In genomic region chr11:76497769-76498152, GRCm38 (mm10) we compare ENCODE assay signal across 13 mouse cellular contexts.
DNase-seq lines count a peak whose midpoint lies in the region; ATAC-seq and TF ChIP-seq lines count a peak whose summit lies in the region.
"Had no signal": no experiment of that assay in that cellular context is flagged by ENCODE, and none has a peak within 500 bp of the region (broad histone marks: within the 10 kb centered on the region; RNA-seq: fewer than 3 reads in every experiment).

No protein-coding gene starts in this region.

- no peak for TF ChIP-seq POLR2A in thymus, adult 2 months (IDR thresholded peaks at IDR 0.05; ENCODE audit: control insufficient read depth, extremely low read depth, insufficient read depth, low read length, poor library complexity)

- H3K27me3 ChIP-seq in embryonic facial prominence, embryonic 13.5 days: no peaks in the 10 kb centered on the region
- no peaks in the 10 kb centered on the region for H3K27me3 ChIP-seq in embryonic facial prominence, embryonic 10.5 days (replicated peaks; ENCODE audit: low read depth, poor library complexity, severe bottlenecking)
- no peaks in the 10 kb centered on the region for H3K27me3 ChIP-seq in thymus, adult 2 months (ENCODE audit: control insufficient read depth, insufficient read depth, low read length)
- no peaks in the 10 kb centered on the region for H3K27me3 ChIP-seq in heart, embryonic 14.5 days (ENCODE audit: control insufficient read depth, insufficient read depth, low read length)
- H3K27me3 ChIP-seq in stomach, postnatal 0 days (ENCODE audit: control insufficient read depth, insufficient read depth, low read length): no peaks in the 10 kb centered on the region

- no peak for DNase-seq in embryonic facial prominence, embryonic 10.5 days (ENCODE audit: low spot score)
- DNase-seq in thymus, adult 2 months: no peak
- no peak for DNase-seq in thymus, adult 18-20 months
- DNase-seq in stomach, postnatal 0 days (ENCODE audit: low spot score): no peak
- DNase-seq in adrenal gland, adult 18-20 months (ENCODE audit: low spot score in 2 of 2): no peak
- no peak for DNase-seq in urinary bladder, postnatal 4 days (ENCODE audit: low spot score in 2 of 2)
- DNase-seq: cerebellum, postnatal 10 days; kidney, adult 18-20 months; layer of hippocampus, postnatal 36 days had no signal

- TF ChIP-seq CTCF in thymus, adult 2 months (IDR thresholded peaks at IDR 0.05; ENCODE audit: borderline replicate concordance, control insufficient read depth, extremely low read depth, insufficient read depth, low read length, poor library complexity): no peak
- TF ChIP-seq CTCF in stomach, postnatal 0 days (IDR thresholded peaks at IDR 0.05; ENCODE audit: low read depth): no peak

- no peak overlapping the region for H3K4me3 ChIP-seq in embryonic facial prominence, embryonic 13.5 days
- H3K4me3 ChIP-seq in embryonic facial prominence, embryonic 10.5 days: no peak overlapping the region
- H3K4me3 ChIP-seq in thymus, adult 2 months (ENCODE audit: control insufficient read depth, insufficient read depth, low read length): no peak overlapping the region
- no peak overlapping the region for H3K4me3 ChIP-seq in heart, embryonic 14.5 days (ENCODE audit: control insufficient read depth in 1 of 2, insufficient read depth in 1 of 2, low read depth in 1 of 2, low read length in 2 of 2)
- no peak overlapping the region for H3K4me3 ChIP-seq in stomach, postnatal 0 days (ENCODE audit: low read depth, low read length)
- H3K4me3 ChIP-seq: liver, embryonic 15.5 days had no signal

- H3K4me1 ChIP-seq in embryonic facial prominence, embryonic 13.5 days: peaks cover 66% of the 10 kb centered on the region
- peaks cover 62% of the 10 kb centered on the region for H3K4me1 ChIP-seq in embryonic facial prominence, embryonic 10.5 days
- H3K4me1 ChIP-seq in thymus, adult 2 months (replicated peaks; ENCODE audit: control insufficient read depth, insufficient read depth, low read length): peaks cover 43% of the 10 kb centered on the region
- peaks cover 39 to 54% of the 10 kb centered on the region in 2 experiments for H3K4me1 ChIP-seq in heart, embryonic 14.5 days (ENCODE audit: control insufficient read depth in 2 of 2, insufficient read depth in 2 of 2, low read length in 2 of 2)
- H3K4me1 ChIP-seq in stomach, postnatal 0 days (replicated peaks; ENCODE audit: control insufficient read depth, insufficient read depth): peaks cover 8% of the 10 kb centered on the region

- H3K36me3 ChIP-seq in embryonic facial prominence, embryonic 13.5 days: no peaks in the 10 kb centered on the region
- H3K36me3 ChIP-seq in embryonic facial prominence, embryonic 10.5 days (replicated peaks): 0 out of 2 replicates have a peak, but pooled peaks cover 4% of the 10 kb centered on the region
- no peaks in the 10 kb centered on the region for H3K36me3 ChIP-seq in thymus, adult 2 months (ENCODE audit: control insufficient read depth, insufficient read depth, low read length)
- no peaks in the 10 kb centered on the region for H3K36me3 ChIP-seq in heart, embryonic 14.5 days (ENCODE audit: control insufficient read depth, insufficient read depth, low read length)
- H3K36me3 ChIP-seq in stomach, postnatal 0 days (ENCODE audit: control insufficient read depth, insufficient read depth, low read length): no peaks in the 10 kb centered on the region
- H3K36me3 ChIP-seq: liver, embryonic 15.5 days had no signal

- TF ChIP-seq EP300 in stomach, postnatal 0 days (optimal IDR thresholded peaks at IDR 0.05): no peak

- 0 out of 2 replicates have a peak overlapping the region, but pooled peaks have one; percentile 27 for H3K9ac ChIP-seq in embryonic facial prominence, embryonic 13.5 days
- 0 out of 2 replicates have a peak overlapping the region, but pooled peaks have one; percentile 5 for H3K9ac ChIP-seq in heart, embryonic 14.5 days (ENCODE audit: low read length)
- no peak overlapping the region for H3K9ac ChIP-seq in stomach, postnatal 0 days (ENCODE audit: low read length)
- H3K9ac ChIP-seq: liver, embryonic 15.5 days had no signal

- ATAC-seq in embryonic facial prominence, embryonic 13.5 days (ENCODE audit: insufficient number of reproducible peaks, insufficient read depth, low FRiP score, low TSS enrichment, low read depth): no peak
- ATAC-seq in heart, embryonic 14.5 days (ENCODE audit: insufficient number of reproducible peaks, insufficient read depth, low FRiP score, low read depth): no peak
- ATAC-seq in stomach, postnatal 0 days (ENCODE audit: low FRiP score, low TSS enrichment): no peak

- WGBS in embryonic facial prominence, embryonic 13.5 days: 82% methylated on average over 4 of the region's 4 CpGs
- 84% methylated on average over 4 of the region's 4 CpGs for WGBS in embryonic facial prominence, embryonic 10.5 days
- WGBS in thymus, adult 2 months: 80% methylated on average over 4 of the region's 4 CpGs
- 64% methylated on average over 4 of the region's 4 CpGs for WGBS in heart, embryonic 14.5 days
- 55% methylated on average over 4 of the region's 4 CpGs for WGBS in stomach, postnatal 0 days

- H3K4me2 ChIP-seq in embryonic facial prominence, embryonic 13.5 days: no peak overlapping the region
- H3K4me2 ChIP-seq in heart, embryonic 14.5 days (ENCODE audit: low read length): no peak overlapping the region
- H3K4me2 ChIP-seq in stomach, postnatal 0 days (replicated peaks; ENCODE audit: low read depth): no peak overlapping the region
- H3K4me2 ChIP-seq: liver, embryonic 15.5 days; midbrain, embryonic 11.5 days had no signal

- no peaks in the 10 kb centered on the region for H3K9me3 ChIP-seq in embryonic facial prominence, embryonic 13.5 days
- no peaks in the 10 kb centered on the region for H3K9me3 ChIP-seq in embryonic facial prominence, embryonic 10.5 days
- H3K9me3 ChIP-seq in heart, embryonic 14.5 days (ENCODE audit: control insufficient read depth, low read length): no peaks in the 10 kb centered on the region
- H3K9me3 ChIP-seq in stomach, postnatal 0 days (ENCODE audit: control insufficient read depth, low read length): no peaks in the 10 kb centered on the region
- H3K9me3 ChIP-seq: liver, embryonic 15.5 days had no signal

- H3K27ac ChIP-seq in embryonic facial prominence, embryonic 13.5 days: 0 out of 2 replicates have a peak overlapping the region, but pooled peaks have one; percentile 0
- no peak overlapping the region for H3K27ac ChIP-seq in embryonic facial prominence, embryonic 10.5 days (replicated peaks)
- H3K27ac ChIP-seq in thymus, adult 2 months (ENCODE audit: control insufficient read depth, insufficient read depth, low read length): peak overlapping the region; percentile 76
- peak overlapping the region in 1 of 2 experiments; percentile 39; a peak in 3 of 4 replicates for H3K27ac ChIP-seq in heart, embryonic 14.5 days (replicated peaks in 1 of 2; ENCODE audit: control insufficient read depth in 1 of 2, insufficient read depth in 1 of 2, low read depth in 2 of 2, low read length in 2 of 2)
- 0 out of 2 replicates have a peak overlapping the region, but pooled peaks have one; percentile 1 for H3K27ac ChIP-seq in stomach, postnatal 0 days (replicated peaks)
- H3K27ac ChIP-seq: liver, embryonic 15.5 days had no signal
